Mouse (Mus musculus) inflammation-experienced regulatory T-cells, adult 6 months (primary cell): ENCODE results near the gene Fam117b. TPM values are rescaled to one million over a fixed set of nuclear protein-coding genes. Genes with fewer than 3 reads are reported as not detected.

Experiments used
- ATAC-seq: one replicate; pipeline ENCODE4 v1.8.0; 2017
- polyA plus RNA-seq, 3 experiments: library from polyadenylated mRNA; unstranded; fragments of 100-300 nt; shearing (Covaris generic); gene quantifications; one replicate each; pipeline ENCODE4 v1.2.1; 2017

The Fam117b gene
- polyA plus RNA-seq, 3 experiments from 2014 or later = 14.7 to 26.3 (median 15.4) TPM

DNA sequence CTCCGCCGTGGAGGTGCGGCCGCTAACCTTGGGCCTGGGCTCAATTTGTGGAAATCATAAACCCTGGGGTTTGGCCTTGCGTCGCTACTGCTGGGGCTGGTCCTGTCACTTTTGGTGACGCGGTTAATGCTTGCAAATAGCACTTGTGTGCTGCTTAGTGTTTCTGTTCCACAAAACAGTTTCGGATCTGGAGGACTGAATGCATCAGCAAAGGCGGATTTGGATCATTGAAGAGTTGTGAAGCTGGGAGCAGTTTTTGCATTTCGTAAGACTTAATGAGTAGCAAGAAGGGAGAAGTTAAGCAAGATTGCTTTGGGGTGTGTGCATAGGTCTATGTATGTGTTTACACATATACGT is 1.0 kb downstream of the Fam117b start:
- no peak for ATAC-seq

DNA sequence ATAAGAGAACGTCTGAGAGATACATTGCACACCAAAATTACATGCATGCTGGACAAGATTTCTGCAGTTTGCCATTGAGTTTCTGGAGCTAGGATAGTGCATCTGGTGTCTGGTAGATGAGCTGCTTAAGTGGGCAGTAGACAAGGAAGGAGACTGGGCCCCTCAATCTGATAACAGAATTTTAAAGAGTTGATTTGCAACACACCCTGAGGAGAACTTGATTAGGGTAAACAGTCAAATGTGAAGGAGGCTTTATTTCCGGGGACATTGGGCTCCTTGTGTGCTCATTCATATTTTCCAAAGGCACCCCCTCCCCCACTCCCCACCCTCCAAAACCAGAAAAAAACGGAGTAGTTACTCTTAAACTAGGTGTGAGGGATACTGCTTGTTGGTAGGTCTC is 2.0 kb downstream of the Fam117b start:
- no peak for ATAC-seq

DNA sequence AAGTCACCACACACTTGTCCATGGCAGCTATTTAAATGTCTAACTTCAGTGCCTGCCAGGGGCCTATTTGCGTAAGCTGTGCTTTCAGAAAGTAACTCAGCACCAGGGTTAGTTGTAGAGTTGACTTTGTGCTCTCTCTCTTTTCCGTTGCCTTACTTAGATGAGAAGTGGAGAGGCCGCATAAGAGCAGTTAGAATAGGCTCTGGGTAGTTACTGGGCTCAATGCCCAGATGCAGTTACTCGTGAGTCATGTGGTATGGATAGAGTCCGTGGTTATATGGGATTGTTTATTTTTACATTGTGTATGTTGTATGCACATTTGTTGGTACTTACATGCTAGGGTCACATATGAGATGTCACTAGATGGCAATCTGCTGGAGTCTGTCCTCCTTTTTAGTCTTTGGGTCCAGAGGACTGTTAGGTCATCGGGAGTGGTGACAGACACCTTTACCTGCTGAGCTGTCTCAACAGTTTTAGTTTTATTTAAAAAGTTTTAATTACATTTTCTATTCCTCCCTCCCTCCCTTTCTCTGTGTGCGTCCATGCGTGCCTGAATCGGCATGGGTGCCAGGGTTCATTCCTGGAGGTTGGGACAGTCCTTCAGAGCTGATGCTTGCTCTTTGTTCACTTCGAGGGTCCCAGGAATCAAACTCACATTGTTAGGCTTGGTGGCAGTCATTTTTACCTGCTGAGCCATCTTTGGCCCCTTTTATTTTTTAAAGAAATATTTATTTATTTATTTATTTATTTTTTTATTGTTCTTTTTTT is 3.2 kb downstream of the Fam117b start:
- ATAC-seq = no peak

DNA sequence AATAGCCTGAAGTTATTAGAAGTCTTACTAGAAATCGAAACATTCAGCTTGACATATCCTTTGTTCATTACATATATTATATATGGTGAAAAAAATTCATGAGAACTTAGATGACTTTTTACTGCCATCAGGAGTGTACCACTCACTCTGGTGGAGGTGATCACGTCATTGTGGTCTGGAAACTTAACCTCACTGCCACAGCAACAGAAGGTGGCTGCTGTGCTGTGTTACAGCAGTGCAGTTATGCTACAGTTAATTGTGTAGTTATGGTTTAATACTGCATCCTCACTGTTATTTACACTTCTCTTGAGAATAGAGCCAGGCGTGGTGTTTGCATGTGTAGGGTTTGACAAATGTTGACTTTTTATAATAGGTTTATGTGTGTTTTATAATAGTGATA is 4.6 kb downstream of the Fam117b start:
- ATAC-seq = peak; percentile 47

DNA sequence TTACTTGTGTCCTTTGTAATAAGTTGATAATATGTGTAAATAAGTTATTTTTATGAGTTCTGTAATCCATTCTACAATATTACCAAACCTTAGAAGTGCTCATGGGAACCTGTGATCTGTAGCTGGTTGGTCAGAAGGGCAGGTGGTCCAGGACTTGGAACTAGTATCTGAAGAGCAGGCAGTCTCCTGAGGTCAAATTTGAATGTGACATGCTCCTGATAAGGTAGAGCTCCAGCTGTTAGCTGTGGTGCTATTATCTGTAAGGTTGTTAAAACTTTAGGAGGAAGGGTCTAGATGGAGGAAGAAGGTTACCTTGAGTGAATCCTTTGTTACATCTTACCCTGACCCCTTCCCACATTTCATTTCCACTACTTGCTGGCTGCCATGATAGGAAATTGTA is 5.3 kb downstream of the Fam117b start:
- no peak for ATAC-seq

DNA sequence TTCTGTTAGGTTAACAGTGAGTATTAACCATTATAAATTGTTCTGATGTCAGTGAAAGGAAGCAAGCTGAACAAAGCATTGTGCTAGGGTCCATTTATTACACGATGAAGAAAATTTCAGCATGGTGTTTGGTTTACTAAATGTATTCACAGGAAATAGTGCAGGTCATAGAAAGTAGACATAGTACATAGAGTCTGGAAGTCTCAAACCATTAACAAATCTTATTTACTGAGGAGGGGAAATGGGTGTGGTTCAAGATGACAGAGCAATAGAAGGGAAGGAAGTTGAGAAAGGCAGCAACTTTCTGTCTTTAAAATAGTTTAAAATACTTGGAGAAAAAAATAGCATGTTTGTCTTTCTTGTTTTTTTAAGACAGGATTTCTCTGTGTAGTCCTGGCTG is 10.4 kb downstream of the Fam117b start:
- peak; percentile 82 for ATAC-seq

DNA sequence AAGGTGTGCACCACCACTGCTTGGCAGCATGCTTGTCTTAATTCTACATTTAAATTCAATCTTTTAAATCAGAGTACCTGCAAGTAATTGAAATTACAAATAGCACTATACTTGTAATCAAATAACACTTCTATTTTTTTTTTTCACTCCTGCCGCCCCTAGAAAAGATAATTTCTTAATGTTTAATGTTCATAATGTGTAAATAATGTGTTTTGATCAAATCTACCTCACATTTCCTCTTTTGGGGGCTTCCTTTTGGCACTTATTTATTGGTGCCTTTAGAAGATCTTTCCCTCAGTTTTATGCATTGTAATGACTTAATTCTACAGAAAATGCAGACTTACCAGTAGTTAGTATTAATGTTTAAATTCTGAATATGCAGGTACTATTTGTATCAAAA is 10.9 kb downstream of the Fam117b start:
- no peak for ATAC-seq

DNA sequence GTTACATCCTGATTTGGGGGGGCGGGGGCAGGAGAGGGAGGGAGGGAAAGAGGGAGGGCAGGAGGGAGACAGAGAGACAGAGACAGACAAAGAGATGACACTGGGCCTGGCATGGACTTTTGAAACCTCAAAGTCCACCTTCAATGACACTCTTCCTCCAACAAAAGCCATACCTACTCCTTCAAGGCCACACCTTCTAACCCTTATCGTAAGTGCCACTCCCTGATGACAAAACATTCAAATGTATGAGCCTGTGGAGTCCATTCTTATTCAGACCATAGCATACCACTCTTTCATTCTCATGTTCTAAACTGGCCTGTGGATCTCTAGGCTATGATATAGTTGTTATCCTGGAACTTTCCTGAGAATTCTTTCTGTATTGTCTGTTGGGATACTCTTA is 11.6 kb downstream of the Fam117b start:
- no peak for ATAC-seq

DNA sequence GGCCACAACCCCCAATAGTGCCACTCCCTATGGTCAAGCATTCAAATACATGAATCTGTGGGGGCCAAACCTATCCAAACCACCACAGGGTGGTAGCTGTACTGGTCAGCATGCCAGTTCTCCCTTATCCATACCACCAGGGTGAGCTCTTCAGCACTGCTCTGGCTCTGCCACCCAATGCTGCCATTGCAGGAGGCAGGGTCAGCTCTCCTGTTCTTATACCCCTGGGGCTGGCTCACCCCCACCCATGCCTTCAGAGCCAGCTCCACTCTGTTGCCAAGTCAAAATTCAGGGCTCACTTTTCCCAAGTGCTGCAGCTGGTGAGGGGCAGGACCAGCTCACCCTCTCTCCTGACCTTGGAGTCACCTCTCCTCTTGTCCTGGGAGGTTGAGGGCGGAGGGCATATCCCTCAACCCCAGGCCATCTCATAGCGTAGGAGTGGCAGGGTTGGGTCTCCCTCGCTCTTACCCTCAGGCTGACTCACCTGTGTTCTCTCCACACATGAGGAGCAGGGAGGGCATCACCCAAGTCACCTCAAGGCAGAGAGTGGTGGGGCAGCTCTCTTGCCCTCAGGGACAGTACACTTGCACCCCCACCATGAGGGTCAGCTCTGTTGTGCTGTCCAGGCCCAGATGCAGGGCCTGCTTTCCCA is 13.3 kb downstream of the Fam117b start:
- ATAC-seq = no peak

DNA sequence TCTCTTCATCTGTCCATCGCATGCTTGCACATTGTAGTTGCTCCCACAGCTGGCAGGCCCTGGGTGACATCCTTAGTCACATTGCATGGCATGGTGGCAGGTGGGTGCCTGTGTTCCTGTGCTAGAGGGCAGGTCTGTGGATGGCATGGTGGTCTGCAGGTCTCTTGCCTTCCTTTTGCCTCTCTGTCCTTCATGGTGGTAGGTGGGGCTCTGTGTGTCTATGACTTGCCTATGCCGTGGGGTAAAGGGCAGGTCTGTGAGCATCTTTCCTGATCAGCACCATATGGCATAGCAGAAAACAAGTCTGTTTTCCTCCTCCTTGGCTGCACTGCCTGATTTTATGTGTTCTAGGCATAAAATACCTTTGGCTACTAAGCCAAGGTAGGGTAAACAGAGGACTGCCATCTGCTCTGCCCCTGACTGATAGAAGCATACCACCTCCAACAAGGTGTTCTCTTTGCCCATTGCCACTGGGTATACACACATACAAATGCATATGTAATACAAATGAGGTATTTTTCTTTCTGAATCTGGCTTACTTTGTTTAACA is 14.4 kb downstream of the Fam117b start:
- no peak for ATAC-seq

DNA sequence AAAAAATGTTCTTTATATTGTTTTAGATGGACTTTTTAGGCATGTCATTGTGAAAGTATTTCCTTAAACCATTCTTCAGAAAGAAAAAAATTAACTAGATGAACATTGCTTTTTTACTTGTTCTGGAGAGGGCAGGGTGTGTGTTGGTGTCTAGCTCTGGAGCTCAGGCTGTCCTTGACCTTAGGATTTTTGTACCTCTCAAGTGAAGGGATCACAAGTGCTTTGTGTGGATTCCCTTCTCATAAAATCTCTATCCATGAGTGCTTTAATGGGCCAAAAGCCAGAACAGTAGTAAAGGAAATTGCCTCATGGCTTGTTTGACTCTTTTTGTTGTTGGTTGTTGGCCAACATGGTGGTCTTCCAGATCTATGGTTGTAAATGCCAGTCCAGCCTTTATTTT is 18.1 kb downstream of the Fam117b start:
- no peak for ATAC-seq

DNA sequence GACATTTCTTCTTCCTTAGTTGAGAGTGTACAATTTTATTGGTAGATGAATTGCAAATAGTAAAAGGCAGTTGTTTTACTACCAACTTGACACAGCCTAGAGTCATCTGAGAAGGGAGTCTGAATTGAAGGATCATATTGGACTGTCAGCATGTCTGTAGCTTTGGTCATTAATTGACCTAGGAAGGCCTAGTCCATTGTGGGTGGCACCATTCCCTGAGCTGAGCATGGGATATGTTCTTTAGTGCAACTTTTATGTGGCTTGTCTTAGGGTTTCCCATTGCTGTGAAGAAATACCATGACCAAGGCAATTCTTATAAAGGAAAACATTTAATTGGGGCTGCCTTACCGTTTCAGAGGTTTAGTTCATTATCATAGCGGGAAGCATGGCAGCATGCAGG is 20.2 kb downstream of the Fam117b start:
- ATAC-seq = no peak

DNA sequence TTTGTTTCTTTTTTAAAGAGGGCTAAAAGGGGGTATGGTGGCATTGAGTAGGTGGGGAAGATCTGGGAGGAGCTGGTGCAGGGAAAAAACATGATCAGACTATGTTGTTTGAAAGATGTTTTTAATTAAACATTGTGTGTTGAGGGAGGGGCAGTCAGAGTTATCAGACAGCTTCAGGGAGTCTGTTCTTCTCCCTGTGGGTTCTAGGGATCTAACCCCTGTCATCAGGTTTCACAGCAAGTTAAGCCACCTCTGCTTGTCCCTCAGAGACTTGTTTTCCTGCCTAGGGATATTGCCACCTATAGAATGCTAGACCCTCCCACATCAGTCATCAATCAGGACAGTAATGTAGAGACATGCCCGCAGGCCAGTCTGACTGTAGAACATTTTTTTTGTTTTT is 28.3 kb downstream of the Fam117b start:
- no peak for ATAC-seq

DNA sequence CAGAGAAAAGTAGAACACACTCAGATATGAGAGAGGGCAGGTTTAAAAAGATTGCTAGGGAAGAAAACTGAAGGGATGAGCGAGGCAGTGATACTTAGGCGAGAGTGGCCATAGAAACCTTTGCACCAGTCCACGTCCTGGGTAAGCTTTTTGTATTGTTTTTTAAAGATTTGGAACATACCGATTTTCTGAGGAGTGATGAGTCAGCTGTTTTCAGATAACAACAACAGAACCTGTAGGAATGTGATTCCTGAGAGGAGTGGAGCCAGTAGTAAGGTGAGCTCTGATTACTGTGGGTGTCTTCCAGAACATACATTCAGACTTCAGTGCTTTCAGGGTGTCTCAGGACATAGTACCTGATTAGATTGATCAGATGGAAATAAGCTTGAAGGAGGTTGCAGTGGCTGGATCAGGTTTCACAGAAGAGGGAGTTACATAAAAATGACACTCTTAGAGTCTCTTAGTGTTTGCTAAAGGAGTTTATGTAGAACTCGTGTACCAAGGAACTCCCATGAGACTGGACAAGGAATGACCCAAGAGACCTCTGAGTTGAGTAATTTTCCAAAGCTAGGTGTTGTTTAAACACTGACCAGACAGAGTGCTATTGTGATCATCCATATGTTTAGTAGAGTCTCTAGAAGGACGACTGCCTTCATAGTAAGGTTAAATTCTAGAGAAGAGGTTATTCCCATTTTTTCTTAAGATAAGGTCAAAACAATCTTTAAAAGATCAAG is 29.4 kb downstream of the Fam117b start:
- no peak for ATAC-seq

DNA sequence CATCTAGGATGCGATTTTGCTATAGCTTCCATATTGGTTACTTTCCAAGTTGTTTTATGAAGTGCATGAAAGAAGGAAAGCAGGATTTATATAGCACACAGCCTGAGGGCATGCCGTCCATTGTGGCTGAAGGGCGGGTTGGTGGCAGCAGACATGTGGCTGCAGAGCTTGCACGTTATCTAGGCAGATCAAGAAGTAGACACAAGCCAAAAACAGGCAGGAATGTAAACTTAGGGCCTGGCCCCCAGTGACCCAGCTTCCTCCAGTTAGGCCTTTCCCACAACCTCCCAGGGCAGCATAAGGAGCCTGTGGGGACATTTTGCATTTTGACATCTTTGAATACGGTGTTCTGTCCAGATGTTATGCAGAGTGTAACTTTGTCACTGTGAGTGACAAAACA is 31.0 kb downstream of the Fam117b start:
- no peak for ATAC-seq

DNA sequence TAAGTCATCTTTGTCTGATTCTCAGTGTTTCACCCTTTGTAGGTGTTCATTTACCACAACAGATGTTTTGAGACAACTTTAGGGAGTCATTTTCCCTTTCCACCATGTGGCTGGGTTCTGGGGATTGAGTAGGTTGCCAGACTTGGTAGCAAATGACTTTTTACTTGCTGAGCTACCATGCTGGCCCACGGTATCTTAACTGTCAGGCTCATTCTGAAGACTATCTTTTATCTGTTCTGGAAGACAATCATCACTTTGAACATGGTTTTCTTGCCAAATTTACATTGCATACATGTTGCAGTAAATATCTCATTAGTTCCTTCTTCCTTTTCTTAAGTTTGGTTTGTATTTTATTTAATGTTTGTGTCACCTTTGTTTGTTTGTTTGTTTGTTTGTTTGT is 33.2 kb downstream of the Fam117b start:
- ATAC-seq = no peak

DNA sequence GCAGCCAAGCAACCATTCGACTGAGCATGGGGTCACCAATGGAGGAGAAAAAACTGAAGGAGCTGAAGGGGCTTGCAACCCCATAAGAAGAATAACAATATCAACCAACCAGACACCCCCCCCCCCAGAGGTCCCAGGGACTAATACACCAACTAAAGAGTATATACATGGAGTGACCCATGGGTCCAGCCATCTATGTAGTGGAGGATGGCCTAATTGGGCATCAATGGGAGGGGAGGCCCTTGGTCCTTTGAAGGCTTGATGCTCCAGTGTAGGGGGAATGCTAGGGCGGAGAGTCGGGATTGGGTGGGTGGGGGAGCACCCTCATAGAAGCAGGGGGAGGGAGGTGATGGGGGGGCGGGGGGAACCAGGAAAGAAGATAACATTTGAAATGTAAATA is 34.7 kb downstream of the Fam117b start:
- no peak for ATAC-seq

DNA sequence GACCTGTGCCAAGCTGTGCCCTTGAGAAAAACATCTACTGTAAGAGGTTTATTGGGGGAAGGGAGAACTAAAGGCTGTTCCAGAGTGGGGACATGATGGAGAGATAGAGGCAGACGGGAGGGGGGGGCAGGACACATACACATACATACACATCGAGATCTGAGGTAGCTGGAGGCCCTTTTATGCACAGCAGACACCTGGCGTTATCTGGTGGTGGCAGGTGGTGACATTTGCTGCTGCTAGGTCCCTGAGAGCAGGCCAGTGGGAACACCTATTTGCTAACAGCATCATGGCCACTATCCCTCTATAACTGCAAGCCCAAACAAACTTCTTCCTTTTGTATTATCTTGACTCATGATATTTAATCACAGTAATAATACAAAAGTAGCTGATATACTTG is 44.4 kb downstream of the Fam117b start:
- no peak for ATAC-seq

DNA sequence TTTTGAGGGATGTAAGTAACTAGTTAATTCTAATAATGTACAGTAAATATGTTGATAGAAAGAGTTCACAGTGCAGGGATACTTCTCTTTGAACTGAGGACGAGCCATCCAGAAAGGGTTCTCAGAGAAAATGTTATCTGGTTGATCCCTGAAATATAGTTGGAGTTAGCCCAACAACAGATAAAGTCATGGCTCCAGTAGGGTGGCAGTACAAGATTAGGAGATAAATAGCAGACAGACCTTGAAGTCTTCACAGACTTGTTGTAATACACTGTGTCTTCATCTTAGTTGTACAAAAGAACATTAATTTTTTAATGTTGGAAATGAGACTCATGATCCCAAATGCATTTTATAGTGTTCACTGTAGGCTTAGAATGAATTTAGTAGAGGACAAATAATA is 47.1 kb downstream of the Fam117b start:
- no peak for ATAC-seq

DNA sequence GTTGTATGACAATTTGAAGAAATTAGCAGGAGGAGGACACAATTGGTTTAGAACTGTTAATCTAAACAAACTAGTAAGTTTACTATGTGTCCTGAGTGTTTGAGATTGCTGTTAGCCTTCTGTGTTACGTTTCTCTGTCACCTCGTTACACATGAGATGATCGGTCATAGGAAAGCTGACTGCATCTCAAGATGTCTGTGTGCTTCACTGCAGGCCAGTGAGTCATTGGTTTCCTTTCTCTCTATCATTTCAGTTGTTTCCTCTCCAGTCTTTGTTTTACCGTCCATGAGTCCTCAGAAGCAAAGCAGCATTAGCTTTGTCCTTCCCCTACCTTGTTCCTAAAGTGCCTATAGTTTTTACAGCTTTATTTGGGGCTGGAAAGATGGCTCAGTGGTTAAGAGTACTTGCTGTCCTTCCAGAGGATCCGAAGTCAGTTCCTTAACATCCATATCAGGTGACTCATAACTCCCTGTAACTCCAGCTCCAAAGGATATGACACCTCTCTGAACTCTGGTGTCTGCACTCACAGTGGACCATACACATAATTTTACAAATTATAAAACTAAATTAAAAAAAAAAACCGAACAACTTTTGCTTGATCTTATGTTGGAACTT is 53.5 kb downstream of the Fam117b start:
- no peak for ATAC-seq

DNA sequence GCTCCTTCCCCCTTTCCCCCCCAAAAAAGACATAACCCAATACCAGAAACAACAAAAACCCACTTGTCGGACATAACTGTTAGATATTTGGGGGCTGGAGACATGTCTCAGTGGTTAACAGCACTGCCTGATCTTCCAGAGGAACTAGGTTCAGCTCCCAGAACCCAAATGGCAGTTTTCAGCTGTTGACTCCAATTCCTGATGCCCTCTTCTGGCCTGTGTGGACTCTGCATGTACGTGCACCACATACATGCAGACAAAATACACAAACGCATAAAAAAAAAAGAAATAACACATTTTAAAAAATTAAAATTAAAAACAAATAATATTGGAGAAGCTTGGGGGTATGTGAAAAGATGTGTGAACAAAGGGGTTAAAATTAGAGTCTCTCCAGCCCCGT is 54.5 kb downstream of the Fam117b start:
- ATAC-seq = no peak

DNA sequence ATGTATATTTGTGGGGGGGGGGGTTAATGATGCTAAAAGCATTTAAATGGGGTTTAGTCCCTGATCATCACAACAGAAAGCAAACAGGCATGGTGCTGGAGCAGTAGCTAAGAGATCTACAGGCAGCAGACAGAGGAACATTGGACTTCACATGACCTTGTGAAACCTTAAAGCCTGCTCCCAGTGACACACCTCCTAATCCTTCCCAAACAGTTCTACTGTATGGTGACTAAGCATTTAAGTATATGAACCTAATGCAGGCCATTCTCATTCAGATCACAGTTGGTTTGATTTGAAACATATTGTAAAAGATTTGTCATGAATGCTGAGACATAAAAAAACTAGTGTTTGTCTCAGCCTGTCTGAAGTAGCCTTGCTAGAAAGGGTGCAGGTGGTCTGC is 73.8 kb downstream of the Fam117b start:
- ATAC-seq = no peak

DNA sequence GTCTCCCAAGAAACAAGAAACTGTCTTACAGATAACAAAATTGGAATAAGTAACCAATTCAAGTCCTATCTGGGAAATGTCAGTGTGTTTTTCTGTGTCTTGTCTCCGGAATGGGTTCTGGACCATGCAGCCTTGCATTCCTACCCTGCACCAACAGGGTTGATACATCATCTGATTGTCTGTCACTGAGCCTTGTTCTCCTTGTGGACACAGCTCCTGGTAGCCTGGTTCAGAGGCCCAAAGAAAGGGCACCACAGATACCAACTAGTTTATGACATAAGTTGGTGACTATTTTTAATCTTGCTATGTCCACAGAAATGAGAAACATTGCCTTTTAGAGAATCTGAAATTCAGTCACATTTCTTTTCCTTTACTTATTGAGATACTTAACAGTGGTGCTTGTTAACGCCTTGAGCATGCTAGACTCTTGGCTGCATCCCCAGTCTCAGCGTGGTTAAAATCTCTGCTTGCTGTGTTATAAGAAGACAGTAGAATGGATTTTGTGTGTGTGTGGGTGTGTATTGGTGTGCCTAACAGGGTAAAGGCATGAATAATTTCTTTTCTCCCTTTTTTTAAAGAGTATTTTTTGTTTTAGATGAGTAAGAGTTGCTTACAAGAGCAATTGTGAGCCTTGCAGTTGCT is 74.7 kb downstream of the Fam117b start:
- ATAC-seq = no peak
